Mouse (Mus musculus) central nervous system, embryonic 11.5 days (tissue): ENCODE measurements around the gene Mtfr2. TPM values are rescaled to one million over a fixed set of nuclear protein-coding genes. Genes with fewer than 3 reads are reported as not detected.

Experiments
- polyA plus RNA-seq: library from polyadenylated mRNA; depleted of rRNA; stranded (reverse); fragments of >200 nt; gene quantifications from 2 replicates; pipeline ENCODE4 v1.2.3, GENCODE M21; 2012; rRNA removed

The Mtfr2 gene
- 10.7 and 12.9 TPM in 2 replicates for polyA plus RNA-seq

DNA sequence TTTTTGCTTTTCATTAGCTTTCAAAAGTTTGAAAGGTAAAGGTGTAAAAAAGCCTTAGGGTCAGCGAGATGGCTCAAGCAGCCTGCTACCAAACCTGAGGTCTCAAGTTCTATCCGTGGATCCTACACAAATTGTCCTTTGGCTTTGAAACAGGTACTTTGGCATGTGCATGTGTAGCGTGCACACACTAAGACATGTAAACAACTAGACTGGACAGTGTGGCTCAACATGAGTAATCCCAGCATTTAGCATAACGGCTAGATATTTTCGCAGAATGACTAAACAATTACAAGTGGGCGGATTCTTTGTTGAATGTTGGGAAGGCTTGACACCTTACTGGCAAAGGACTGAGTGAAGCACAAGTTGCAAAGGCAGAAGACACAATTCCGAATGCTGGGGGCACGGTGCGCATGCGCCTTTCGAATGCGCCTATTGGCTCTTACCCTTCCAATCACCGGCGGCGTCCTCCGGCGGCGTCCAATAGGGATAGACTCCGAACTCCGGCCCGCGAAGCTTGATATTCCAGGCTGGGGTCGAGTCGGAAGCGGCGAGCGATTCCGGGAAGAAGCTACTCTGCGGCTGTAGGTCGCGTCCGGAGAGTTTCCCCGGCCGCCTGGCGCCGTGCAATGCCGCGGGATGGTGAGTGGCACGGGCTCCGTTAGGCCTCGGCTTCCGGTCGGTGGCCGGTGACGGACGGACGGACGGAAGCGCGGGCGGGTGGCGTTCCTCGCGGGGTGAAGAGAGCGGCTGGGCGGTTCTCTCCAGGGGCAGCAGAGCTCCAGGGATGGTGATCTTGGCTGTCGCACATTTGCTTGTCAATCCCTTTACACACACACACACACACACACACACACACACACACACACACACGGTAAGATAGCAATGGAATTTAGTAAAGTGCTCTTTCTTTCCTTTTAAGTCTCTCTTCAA, at the start of gene Mtfr2:
Gene Mtfr2 (plus strand): TSS at position 486 of the 930 bp plus-strand sequence.

GRCm38 (mm10) chr10:20311918-20312735, 35.4 kb upstream of the Mtfr2 start, which contains the start of gene Bclaf1:
Bclaf1 (plus strand) TSS chr10:20312469.

Other genes starting within 250 kb of the Mtfr2 start
- gene Map7, start 199.3 kb upstream of the Mtfr2 start, polyA plus RNA-seq = 4.6 and 9.6 TPM in 2 replicates
- gene Bclaf1, start 35.3 kb upstream of the Mtfr2 start, polyA plus RNA-seq = 144 and 205 TPM in 2 replicates